ENCODE assay signal across 24 mouse cellular contexts in genomic region chr13:35517692-35518091, GRCm38 (mm10).
A peak's percentile ranks its signal among the peaks of the same experiment; 100 is the strongest.
DNase-seq lines count a peak whose midpoint lies in the region; ATAC-seq lines count a peak whose summit lies in the region.
"Had no signal": no experiment of that assay in that cellular context is flagged by ENCODE, and none has a peak within 500 bp of the region (broad histone marks: within the 10 kb centered on the region; RNA-seq: fewer than 3 reads in every experiment).

No protein-coding gene starts in this region.

- H3K4me2 ChIP-seq in stomach, embryonic 14.5 days (replicated peaks; ENCODE audit: low read depth, low read length): no peak overlapping the region
- H3K4me2 ChIP-seq: forebrain, embryonic 13.5 days; heart, embryonic 15.5 days; kidney, embryonic 15.5 days; lung, embryonic 15.5 days; midbrain, embryonic 11.5 days had no signal

- H3K27me3 ChIP-seq in stomach, embryonic 14.5 days (ENCODE audit: control insufficient read depth, insufficient read depth, low read length): no peaks in the 10 kb centered on the region
- H3K27me3 ChIP-seq: forebrain, embryonic 13.5 days; heart, embryonic 15.5 days; kidney, embryonic 15.5 days; lung, embryonic 15.5 days had no signal

- ATAC-seq in stomach, embryonic 14.5 days (ENCODE audit: insufficient number of reproducible peaks, insufficient read depth, low FRiP score, low read depth): peak; percentile 67
- ATAC-seq: forebrain, embryonic 13.5 days; hindbrain, embryonic 16.5 days; midbrain, embryonic 16.5 days had no signal

- H3K9me3 ChIP-seq in stomach, embryonic 14.5 days (ENCODE audit: control insufficient read depth, low read depth, low read length): no peaks in the 10 kb centered on the region
- H3K9me3 ChIP-seq: forebrain, embryonic 13.5 days; G1E; heart, embryonic 10.5 days; heart, embryonic 15.5 days; kidney, embryonic 15.5 days; lung, embryonic 15.5 days had no signal

- DNase-seq in cerebellum, adult 9-11 months: peak; percentile 22
- no peak for DNase-seq in cerebellum, adult 11 months
- peak; percentile 85 for DNase-seq in heart, adult 11 months
- DNase-seq in heart, adult 18-20 months: no peak
- DNase-seq in brain, adult 2 months (ENCODE audit: low read depth, low spot score): peak; percentile 30
- no peak for DNase-seq in kidney, adult 11 months
- DNase-seq: adrenal gland, postnatal 25 days; gastrocnemius, postnatal 10 days; kidney, adult 18-20 months; kidney, postnatal 25 days; liver; right cerebral cortex, postnatal 25 days; thymus, postnatal 4 days had no signal

- H3K36me3 ChIP-seq in stomach, embryonic 14.5 days (ENCODE audit: control insufficient read depth, insufficient read depth, low read length): no peaks in the 10 kb centered on the region
- H3K36me3 ChIP-seq: G1E; heart, embryonic 10.5 days; heart, embryonic 15.5 days; kidney, embryonic 15.5 days; lung, embryonic 15.5 days had no signal

- H3K4me1 ChIP-seq in stomach, embryonic 14.5 days (ENCODE audit: control insufficient read depth, insufficient read depth, low read length): no peaks in the 10 kb centered on the region
- H3K4me1 ChIP-seq: forebrain, embryonic 13.5 days; heart, embryonic 10.5 days; heart, embryonic 15.5 days; kidney, embryonic 15.5 days; lung, embryonic 15.5 days had no signal

- WGBS in stomach, embryonic 14.5 days: 76% methylated on average over 3 of the region's 3 CpGs

- H3K4me3 ChIP-seq in stomach, embryonic 14.5 days (ENCODE audit: low read depth, low read length): no peak overlapping the region
- H3K4me3 ChIP-seq: forebrain, embryonic 13.5 days; heart, embryonic 10.5 days; heart, embryonic 15.5 days; kidney, embryonic 15.5 days; lung, embryonic 15.5 days had no signal

- H3K27ac ChIP-seq in stomach, embryonic 14.5 days (ENCODE audit: low read length): no peak overlapping the region
- H3K27ac ChIP-seq: forebrain, embryonic 13.5 days; heart, embryonic 10.5 days; heart, embryonic 15.5 days; kidney, embryonic 15.5 days; liver, embryonic 14.5 days; lung, embryonic 15.5 days had no signal

- H3K9ac ChIP-seq in stomach, embryonic 14.5 days (replicated peaks; ENCODE audit: low read depth, low read length): no peak overlapping the region
- H3K9ac ChIP-seq: forebrain, embryonic 13.5 days; heart, embryonic 15.5 days; kidney, embryonic 15.5 days; liver, embryonic 14.5 days; lung, embryonic 15.5 days had no signal

Comparison
In these comparisons a context has a peak if more than half of its experiments do, and no peak if none do; other contexts are left out.
1. DNase-seq: peak in cerebellum, adult 9-11 months (single experiment), heart, adult 11 months (single experiment) and brain, adult 2 months (single experiment); none in cerebellum, adult 11 months (single experiment), heart, adult 18-20 months (0 of 2) and kidney, adult 11 months (single experiment).